Mouse (Mus musculus) splenic B cell, adult 2 months (primary cell): ENCODE measurements at regions not wholly inside any gene's neighbourhood (a gene's known extent, or its start where the extent isn't known, plus 50 kb on each side); places are given as distances from the start of the nearest gene placed in this dataset.

Experiments
- DNase-seq: peaks from one replicate; pipeline ENCODE4 v3.0.0-alpha.2; 2011; ENCODE audit warnings: low read depth, low spot score
- H3K27me3 ChIP-seq: 2 replicates; pipeline ENCODE4 v1.6.1; 2012; ENCODE audit warnings: mild to moderate bottlenecking, low read length, moderate library complexity, mixed read lengths; ENCODE audit not compliant: control insufficient read depth, poor library complexity, insufficient read depth, severe bottlenecking
- H3K36me3 ChIP-seq: 2 replicates; pipeline ENCODE4 v1.6.1; 2012; ENCODE audit warnings: mild to moderate bottlenecking, low read length, moderate library complexity, mixed read lengths; ENCODE audit not compliant: control insufficient read depth, poor library complexity, insufficient read depth, severe bottlenecking

- H3K36me3 ChIP-seq = no peaks in the 10 kb centered on the region
Measured at GRCm38 (mm10) chr3:19894630-19895578, 62.0 kb upstream of the Cp start.

GRCm38 (mm10) chr3:19895755-19896154 lies 61.1 kb upstream of the Cp start:
- Histone ChIP-seq H3K27me3 (no peaks in the 10 kb centered on the region), H3K36me3 (no peaks in the 10 kb centered on the region)
- DNase-seq = no peak

More at GRCm38 (mm10) chr3:19894630-19895578, 62.0 kb upstream of the Cp start:
- no peaks in the 10 kb centered on the region for H3K27me3 ChIP-seq
- peak; percentile 94 for DNase-seq

GRCm38 (mm10) chr3:19897140-19897539 lies 59.7 kb upstream of the Cp start:
- no peaks in the 10 kb centered on the region for H3K36me3 ChIP-seq

DNA sequence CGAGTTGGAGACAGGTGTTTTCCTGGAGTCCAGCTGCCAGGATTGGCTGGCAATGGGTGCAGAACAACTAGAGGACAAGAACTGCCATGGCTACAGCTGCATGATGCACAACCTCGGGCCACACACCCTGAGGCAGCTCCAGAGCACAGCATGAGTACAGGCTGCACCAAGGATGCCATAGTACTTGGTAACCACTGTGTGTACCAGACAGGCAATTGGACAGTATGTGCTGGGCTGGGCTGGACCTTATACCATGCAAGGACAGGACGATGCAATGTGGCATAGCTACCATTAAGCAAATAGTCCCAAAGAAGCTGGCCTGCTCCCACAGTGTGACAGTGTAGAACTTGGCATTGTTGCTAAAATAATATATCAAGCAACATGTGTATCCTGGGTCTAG lies 54.6 kb upstream of the Cp start:
- H3K27me3 ChIP-seq = no peaks in the 10 kb centered on the region
- no peak for DNase-seq
- H3K36me3 ChIP-seq = no peaks in the 10 kb centered on the region

More at GRCm38 (mm10) chr3:19897140-19897539, 59.7 kb upstream of the Cp start:
- H3K27me3 ChIP-seq = no peaks in the 10 kb centered on the region
- no peak for DNase-seq

DNA sequence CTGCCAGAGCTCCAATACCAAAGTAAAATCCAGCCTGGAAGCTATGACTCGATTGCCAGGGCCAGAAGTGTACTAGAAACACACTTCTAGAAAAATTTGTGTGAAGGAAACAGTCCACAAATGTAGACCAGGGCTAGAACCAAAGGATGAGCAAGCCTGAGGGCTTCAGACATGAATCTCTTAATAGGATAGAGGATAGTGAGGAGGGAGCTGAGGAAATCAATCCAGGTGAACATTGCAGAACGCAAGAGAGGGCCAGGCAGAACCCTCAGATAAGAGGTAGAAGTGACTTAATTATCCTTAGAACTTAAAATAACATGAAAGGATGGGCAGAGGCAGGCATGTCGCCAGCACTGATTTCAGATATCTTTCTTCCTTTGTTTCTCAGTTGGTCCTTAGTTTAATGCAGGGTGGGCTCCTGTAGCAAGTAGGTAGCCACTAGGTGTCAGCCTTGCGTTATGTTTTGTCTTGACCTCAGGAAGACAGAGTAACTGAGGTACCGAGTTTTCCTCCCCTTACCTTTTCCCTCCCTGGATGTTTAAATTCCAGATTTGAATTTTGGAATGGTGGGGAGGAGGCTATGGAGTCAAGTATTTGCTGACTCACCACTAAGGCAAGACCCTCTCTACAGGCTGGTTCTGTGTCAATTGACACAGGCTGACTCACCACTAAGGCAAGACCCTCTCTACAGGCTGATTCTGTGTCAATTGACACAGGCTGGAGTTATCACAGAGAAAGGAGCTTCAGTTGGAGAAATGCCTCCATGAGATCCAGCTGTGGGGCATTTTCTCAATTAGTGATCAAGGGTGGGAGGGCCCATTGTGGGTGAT lies 52.2 kb upstream of the Cp start:
- H3K27me3 ChIP-seq = no peaks in the 10 kb centered on the region
- DNase-seq = peak; percentile 67
- H3K36me3 ChIP-seq = no peaks in the 10 kb centered on the region
